Mouse (Mus musculus) A20 (cell line): ENCODE measurements around the gene Trappc1.

Experiments used
- DNase-seq: peaks from one replicate; pipeline ENCODE4 v3.0.0-alpha.2; 2011; ENCODE audit warnings: low read depth, low spot score

Trappc1 gene

DNA sequence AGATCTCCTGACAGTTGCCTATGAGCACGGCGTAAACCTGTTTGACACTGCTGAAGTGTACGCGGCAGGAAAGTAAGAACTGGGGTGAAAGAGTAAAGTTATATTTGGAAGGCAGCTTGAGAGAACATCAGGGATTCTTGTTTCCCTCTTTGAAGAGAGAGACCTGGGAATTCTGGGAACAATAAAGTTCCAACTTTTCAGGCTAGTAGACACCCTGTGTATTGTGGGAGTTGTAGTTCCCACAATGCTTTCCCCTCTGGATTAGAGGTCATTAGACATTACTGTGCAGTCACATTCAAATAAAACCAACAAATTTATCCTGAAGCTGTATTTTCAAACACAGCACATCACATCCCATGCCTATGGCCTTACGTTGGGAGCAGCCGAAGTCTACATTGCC, 4.7 kb downstream of the Trappc1 start:
- no peak for DNase-seq

DNA sequence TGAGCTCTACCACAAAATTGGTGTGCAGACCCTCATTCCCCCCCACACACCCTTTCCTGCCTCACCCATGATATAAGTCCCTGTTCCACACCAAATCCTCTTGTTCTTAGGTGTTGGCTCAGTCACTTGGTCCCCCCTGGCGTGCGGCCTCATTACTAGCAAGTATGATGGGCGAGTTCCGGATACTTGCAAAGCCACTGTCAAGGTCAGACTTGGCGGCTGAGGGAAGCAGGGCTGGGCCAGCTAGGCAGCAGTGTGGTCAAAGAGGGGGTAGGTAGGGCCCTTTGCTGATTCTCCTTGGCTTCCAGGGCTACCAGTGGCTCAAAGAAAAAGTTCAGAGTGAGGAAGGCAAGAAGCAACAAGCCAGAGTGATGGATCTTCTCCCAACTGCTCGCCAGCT, 7.4 kb downstream of the Trappc1 start:
- DNase-seq, result no peak

DNA sequence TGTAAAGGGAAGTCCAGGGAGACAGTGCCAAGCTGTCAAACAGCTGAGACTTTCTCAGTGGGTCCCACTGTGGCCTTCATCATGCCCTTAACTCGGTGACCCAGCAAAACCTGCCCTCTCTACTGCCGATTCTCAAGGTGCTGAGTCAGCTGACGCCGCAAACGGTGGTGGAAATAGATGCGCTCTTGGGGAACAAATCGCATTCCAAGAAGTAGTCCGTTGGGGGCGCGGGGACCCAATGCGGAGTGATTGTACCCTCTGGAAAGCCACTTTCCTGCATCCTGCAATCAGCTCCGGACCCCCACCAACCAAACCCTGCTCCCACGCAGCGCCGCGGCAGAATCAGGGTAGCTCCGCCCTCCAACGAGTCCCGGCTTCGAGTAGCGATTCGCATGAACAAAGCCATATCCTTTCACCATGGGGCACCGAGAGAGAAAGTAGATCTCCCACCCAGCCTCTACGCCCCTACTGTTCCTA, 8.2 kb downstream of the Trappc1 start:
- DNase-seq, result peak; percentile 80

DNA sequence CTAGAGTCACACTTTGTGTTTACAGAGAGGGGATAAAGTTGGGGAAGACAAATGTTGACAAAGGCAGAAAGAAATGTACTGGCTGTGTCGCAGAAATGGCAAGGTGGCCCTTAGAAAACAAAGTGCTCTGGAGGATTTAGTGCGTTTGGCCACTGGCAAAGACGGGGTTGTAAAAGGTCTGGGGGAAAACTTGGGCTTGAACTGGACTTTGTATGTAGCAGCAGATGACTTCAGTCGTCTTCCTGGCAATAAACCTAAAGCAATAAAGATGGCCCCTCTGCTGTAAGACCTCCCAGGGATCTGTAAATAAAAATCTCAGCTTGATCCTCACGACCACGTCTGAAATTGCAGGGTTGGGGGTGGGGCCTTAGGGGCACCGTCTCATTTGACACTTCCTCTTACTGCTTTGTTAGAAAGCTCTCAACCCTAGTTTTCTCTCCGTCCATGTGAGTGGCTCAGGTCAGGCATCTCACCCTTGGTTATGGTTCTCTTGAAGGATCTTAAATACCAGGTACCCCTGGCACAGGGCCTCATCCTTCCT, 9.0 kb downstream of the Trappc1 start:
- DNase-seq, result peak; percentile 41

DNA sequence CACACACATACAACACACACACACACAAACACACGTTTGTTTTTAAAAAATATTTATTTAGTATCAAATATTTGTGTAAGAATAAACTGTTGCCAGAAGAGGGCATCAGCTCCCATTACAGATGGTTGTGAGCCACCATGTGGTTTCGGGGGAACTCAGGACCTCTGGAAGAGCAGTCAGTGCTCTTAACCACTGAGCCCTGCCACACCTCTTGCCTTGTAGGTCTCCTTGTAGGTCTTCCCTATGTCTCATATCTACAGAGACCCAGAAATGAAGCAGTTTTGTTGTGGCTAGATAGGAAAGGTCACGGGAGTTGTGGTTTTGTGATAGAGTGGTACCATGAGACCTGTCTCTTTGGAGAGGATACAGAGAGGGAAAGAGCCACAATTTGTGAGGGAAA, 10.1 kb downstream of the Trappc1 start:
- DNase-seq, result peak; percentile 57

DNA sequence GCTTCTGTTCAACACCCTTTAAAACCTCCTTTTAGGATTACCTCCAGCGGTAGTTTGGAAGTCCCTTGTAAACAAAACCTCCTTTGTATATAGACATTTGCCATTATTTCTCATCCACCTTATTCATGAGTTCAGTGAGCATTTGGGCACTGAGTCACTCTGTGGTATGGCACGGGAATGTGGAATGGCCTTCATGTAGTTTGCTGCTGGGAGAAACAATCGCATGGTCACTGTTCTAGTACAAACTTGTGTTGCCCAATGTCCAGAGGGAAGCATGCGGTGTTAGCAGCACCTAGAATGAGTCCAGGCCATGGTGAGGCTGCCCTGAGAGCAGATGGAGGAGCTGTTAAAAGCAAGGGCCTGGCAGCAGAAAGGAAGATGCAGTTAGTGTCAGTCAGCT, 11.0 kb downstream of the Trappc1 start:
- no peak for DNase-seq

DNA sequence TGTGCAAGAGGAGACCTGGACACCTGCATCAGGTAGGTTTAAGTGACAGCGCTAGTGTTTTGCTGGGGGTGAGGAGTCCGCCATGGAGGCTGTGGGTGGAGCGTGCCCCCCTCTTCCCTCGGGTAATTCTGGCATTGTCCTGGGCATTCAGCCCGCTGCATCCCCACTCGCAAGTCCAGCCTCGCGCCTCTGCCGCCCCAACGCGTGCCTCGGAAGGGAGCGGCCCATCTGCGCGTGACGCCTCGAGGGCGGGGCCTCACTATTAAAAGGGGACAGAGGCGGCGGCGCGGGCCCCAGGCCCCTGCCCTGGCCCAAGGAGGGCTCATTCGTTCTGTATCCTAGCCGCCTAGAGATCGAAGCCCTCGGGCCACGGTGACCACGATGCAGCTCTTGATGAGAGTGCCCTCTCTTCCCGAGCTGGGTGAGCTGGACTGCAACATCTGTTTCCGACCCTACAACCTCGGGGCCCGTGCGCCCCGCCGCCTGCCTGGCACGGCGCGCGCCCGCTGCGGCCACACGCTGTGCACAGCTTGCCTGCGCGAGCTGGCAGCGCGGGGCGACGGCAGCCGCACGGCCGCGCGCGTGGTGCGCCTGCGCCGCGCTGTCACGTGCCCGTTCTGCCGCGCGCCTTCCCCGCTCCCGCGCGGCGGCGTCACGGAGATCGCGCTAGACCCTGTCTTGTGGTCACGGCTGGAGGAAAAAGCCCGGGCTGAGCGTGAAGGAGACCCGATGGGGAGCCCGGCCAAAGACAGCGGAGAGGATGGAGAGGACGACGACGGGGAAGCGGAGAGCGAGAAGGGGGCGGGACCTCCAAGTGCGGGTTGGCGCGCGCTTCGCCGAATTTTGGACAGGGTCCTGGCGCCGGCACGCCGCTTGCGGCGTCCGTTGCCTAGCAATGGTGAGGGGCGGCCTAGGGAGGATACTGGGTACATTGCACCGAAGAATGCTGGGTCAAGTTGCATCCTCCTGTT, 16.7 kb downstream of the Trappc1 start, which contains the start of gene Rnf227:
TSS of gene Rnf227 (plus strand) at position 301 of the 971 bp plus-strand sequence.
- DNase-seq, result peak; percentile 87

DNA sequence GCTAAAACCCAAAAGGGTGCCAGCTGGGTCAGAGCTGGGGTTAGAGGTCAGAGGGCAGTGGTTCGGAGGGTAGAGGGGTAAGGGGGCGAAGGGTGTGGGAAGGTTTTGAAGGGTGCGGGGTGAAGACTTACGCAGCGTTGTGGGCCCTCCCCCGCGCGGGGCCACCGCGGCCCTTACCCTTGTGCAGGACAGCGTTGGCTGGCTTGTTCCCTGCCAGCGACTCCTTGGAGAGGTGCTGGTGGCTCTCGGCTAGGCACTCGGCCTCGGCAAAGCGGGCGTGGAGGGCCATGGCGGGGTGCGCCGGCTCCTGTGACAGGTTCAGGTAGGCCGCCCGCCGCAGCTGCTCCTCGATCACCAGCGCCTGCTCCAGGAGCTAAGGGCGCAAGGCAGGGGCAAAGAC, 22.7 kb downstream of the Trappc1 start:
- DNase-seq, result no peak

DNA sequence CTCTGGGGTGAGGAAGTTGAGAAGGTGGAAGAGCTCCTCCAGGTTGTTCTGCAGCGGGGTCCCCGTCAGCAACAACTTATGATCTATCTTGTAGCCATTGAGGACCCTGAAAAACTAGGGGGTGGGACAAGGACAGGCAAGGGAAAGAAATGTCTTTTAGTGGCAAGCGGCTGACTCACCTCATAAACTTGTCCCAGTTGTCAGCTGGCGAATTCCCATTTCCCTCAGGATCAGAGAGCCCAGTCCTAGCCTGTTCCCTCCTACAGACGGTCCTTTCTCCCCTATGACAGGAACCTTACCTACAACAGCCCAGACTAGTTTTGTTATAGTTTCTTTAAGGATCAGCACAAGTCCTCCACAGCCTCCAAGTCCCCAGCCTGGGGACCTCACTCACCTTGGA, 32.8 kb downstream of the Trappc1 start:
- no peak for DNase-seq

DNA sequence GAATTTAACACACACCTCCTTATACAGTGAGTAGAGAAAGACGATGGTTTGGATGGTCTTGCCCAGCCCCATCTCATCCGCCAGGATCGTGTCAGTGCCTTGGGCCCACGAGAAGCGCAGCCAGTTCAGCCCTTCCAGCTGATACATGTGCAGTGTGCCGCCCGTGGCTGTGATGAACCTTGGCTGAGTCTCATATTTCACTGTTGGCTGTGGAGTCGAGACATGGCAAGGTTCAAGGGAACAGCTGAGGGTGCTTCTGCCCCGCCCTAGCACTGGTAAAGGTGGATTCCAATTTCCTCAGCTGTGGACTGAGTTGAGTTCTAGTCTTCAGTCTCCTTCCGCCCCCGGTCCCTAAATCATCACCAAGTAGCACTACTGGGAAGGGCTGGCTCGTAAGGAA, 33.9 kb downstream of the Trappc1 start:
- no peak for DNase-seq

DNA sequence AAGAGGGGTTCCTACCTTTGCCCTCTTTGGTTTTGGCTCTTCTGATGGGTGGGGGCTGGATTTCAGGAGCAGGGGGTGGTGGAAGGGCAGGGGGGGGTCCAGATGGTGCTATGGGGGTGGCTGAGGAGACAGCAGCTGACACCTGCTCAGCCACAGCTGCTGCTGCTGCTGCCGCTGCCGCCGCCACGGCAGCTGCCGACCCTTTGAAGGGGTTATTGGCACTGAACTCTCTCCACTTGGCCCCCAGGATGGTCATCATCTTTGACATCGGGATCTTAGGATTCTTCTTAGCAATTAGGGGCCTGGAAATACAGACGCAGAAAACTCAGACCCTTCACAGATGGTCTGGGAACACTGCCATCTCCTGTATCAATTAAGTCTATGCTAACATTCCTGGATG, 38.2 kb downstream of the Trappc1 start:
- DNase-seq, result no peak

DNA sequence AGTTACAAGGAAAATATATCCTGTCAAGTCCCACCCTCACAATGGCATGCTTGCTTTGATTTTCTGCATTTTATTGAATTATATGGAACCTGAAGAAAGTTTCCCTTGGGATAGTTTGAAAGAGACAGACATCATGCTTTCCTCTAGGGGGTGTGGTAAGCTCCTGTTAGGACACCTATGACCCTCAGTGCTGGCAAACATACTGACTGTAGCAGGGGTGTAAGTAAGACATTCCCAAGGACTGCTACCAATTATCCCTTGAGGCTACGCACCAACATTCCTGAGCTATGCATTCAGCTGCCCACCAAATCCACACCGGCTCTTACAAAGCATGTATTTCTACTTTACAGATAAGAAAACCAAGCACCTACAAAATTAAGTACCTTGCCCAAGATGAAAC, 38.7 kb downstream of the Trappc1 start:
- no peak for DNase-seq

DNA sequence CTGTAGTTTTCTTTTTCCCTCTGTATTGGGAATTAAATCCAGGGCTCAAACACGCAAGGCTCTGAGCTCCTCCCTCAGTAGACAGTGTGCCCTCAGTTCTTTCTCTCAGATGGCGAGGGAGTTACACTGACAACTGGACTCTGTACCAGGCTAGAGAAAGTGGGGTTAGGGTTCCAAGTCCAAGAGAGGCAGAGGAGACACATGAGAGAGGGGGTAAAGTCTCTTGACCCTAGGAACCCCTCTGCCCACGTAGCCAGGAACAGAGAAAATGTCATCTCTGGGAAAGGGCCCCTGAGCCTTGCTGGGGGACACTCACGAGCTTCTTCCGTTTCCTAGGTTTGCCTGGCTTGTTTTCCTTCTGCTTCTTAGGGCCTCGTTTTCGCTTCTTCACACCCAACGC, 40.6 kb downstream of the Trappc1 start:
- no peak for DNase-seq

DNA sequence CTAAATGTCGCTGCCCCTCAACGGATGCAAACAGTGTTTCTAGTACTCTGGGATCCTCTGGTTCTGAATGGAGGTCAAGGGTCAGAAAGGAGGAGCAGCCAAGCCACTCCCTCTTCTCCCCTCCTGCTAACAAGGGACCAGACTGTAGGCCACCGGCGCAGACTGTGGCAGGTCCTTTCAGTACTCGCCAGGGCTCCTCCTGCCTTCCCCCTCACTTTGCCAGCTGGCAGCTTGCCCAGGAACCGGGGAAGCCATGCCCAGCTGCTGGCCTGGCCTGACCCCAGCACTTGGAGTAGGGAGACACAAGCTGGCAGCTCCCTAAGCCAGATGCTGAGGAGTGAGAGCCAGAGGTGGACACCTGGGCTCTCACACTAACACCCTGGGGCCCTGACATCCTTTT, 41.1 kb downstream of the Trappc1 start:
- DNase-seq, result no peak

DNA sequence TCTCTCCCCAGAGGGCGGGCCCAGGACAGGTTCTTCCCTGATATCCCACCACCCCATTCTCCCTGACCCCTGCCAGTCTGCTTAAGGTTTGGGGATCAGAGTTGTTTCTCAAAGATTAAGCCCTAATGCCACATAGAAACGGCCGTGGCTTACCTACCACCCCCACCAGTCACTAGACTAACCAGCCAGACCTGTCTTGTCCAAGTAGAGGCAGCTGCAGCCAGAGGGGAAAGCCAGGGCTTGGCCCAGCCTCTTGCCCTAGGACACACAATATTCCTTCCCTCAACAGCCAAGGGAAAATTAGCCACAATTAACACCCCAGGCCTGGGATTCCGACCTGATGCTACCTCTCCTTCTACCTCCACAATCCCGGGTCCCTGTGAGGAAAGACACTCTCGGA, 41.9 kb downstream of the Trappc1 start:
- DNase-seq, result no peak

DNA sequence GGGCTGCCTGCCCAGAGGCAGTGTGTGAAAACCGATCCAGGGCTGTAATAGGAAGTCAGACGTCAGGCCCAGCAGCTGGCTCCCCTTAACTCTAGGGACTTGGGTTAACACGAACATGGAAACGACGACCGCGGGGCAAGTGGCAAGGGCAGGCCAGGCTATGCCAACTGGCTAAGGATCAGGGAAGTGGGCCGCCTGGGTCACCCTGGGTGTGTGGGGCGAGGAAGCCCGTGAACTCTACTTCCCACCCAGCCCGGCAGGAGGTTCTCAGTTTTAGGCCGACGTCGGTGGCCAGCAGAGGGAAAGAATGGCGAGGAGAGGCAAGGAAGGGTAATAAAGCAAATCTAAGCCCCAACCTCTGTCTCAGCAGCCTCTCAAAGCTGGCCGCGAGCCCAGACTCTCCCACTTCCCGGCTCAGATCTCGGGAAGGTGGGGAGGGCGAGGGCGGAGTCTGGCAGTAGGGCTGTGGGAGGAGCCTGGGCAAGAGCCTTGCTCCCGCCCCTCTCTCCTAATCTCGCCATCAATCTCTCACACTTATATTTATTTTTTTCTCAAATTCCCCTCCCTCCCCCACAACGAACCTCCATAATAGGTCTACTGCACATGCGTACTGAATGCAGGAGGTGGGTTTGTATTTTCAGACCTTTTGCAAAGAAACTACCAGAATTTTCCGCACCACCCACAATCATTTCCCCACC, 42.5 kb downstream of the Trappc1 start:
- peak; percentile 89 for DNase-seq

DNA sequence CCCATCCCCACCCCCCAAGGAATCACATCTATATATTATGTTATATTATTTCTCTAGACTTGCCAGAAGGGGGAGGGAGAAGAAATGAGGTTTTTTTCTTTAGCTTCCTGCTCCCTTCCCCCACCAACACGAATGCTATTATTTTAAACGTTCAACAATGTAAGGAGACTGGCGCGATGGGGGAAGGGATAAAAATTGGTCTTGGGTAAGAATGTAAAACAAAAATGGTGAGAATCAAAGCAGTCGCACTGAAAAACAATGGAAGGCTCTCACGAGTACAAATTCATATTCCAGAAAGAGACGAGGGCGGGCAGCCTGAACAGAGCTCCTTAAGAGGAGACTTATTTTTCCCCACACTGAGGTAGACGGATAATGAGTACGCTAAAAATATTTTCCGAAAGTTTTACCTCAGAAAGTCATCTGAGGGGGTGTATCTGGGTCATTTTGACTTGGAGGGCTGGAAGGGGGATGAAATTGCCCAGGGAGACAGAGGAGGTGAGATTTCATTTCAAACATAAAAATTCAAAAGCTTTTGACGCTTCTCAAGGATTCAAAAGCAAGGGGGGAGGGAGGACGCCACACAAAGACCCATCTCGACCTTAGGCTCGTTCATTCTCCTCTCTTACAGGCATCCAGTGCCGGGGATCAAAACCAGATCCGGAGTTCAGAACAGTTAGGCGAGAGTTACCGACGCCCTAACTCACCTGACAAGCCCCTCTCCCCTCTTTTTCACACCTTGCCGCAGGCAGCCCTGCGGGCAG, 43.3 kb downstream of the Trappc1 start:
- peak; percentile 62 for DNase-seq

DNA sequence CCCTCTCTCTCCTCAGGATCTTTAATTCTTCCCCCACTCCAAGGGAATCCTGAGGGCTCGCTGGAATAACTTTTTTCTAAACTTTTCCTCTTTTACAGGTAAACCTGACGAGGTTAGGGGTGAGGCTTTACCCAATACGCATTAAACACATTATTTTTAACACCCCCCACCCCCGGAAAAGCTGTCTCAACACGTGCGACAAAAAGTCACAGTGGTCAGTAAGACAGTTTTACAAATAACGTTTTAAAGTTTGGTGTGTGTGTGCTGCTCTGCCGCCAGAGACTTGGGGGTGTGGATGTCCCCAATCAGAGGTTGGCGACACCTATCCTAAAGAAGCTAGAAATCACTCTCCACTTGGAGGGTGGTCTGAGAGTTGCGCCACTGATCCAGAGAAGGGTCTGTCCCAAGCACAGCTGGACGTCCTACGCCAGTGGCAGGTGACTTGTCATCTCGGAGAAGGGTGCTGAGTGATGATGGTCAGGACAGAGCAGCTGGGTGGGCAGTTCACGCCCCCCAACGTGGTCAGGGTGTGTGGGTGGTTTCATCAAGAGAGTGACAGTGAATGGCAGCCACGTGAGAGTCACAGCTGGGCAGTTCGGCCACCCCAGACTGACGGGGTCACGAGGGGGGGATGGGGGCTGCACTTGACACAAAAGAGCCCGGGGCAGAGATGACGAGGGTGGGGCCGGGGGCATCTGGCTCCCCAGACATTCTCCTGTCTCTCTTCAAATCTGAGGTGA, 44.0 kb downstream of the Trappc1 start:
- peak; percentile 75 for DNase-seq

DNA sequence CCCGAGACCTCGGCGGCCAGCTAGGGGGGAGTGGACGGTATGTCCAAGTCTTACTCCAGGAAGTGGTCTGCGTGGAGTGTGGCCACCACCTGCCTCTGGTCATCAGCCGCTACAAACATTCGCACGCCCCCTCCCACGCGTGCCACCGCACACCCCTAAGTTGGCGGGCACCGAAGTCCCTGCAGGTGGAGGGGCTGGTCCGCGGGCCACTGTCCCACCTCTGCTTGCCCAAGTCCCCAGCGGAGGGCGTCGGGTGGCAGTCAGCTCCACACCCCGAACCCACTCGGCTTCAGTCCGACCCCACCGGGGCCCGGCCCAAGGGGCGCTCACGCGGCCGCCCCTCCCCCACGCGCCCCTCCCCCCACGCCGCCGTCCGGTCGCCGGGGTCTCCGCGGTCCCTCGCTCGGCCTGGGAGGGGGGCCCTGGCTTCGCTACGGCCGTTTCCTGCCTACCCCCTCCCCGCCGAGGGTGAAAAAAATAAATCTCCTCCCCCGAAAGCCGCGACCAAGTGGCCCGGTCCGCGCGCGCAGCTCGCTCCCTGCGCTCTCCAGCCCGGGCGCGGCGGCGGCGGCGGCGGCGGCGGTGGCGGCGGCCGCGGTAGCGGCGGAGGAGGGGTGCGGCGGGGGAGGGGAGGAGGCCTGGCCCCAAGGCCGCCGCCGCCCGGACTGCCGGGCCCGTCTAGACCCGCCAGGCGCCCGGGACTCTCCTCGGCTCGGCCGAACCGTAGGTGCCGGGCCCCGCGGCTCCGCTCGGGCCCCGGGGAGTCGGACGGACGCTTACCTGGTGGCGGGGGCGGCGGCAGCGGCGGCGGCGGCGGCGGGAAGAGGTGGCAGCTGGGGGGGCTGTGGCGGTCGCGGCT, 44.8 kb downstream of the Trappc1 start:
- peak; percentile 57 for DNase-seq
